Mouse (Mus musculus): ENCODE data around the gene Lmo3.

DNA sequence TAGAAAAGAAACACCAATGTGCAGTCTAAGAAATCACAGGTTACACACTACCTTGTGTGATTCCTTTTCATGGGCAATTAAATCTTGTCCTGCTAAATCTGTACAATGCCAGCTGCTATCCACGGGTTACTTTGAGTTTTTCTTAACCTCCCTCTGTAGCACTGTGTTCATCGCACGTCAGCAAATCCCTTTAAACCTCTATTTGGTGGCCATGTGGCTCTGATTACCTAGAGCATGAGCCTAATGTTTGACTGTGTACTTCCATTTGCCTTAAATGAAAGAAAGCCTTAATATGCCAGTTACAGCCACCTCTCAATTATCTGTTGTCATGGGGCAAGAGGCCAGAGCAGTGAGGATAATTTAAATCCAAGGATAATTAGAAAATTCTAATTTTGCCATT lies 98.9 kb downstream of the Lmo3 start:
- TF ChIP-seq POLR2A (IDR thresholded peaks at IDR 0.05; ENCODE audit: low read depth, low read length) (no peak), CTCF (conservative IDR thresholded peaks at IDR 0.05; ENCODE audit: insufficient read depth, insufficient read length, low read depth, low read length) (no peak)
